Mouse (Mus musculus): Measurements from ENCODE around the gene Pou2f1.

The Pou2f1 gene

DNA sequence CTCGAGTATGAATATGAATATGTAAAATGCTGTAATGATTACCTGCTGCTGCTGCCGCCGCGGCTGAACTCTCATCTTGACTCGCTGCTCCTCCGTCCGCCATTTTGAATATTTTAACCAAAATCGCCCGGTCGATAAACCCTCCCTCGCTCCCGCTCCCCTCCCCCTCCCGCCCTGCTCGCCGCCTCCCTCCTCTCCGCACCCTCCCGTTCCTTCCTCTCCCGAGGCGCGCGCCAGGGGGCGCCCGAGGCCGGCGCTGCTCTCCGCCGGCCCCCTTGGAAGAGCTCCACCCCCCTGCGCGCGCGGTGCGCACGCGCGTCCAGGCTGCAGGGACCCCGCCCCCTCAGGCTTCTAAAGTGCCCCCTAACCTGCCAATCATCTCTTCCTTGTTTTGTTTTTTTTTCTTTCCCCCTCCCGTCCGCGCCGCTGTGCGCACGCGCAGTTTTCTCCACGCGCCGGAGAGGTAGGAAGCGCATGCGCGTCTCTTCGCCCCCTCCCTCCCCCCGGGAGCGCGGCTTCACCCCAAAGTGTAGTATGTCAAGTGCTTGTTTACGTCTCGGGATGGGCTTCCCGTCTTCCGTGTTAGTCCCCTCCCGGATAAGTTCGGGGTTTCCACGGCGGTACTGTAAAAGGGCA lies at the start of gene Pou2f1:
TSS of gene Pou2f1 (minus strand) at position 159 of the 636 bp plus-strand sequence.
- DNase-seq, result peak; percentile 99

GRCm38 (mm10) chr1:166049046-166049827 lies 46.8 kb upstream of the Pou2f1 start:
- DNase-seq, result no peak

- DNase-seq, result no peak
Observed at GRCm38 (mm10) chr1:166048230-166048911, 45.9 kb upstream of the Pou2f1 start.

- no peak for DNase-seq
Observed at GRCm38 (mm10) chr1:166047505-166048170, 45.2 kb upstream of the Pou2f1 start.

GRCm38 (mm10) chr1:166045894-166046197 lies 43.4 kb upstream of the Pou2f1 start:
- no peak for DNase-seq

DNA sequence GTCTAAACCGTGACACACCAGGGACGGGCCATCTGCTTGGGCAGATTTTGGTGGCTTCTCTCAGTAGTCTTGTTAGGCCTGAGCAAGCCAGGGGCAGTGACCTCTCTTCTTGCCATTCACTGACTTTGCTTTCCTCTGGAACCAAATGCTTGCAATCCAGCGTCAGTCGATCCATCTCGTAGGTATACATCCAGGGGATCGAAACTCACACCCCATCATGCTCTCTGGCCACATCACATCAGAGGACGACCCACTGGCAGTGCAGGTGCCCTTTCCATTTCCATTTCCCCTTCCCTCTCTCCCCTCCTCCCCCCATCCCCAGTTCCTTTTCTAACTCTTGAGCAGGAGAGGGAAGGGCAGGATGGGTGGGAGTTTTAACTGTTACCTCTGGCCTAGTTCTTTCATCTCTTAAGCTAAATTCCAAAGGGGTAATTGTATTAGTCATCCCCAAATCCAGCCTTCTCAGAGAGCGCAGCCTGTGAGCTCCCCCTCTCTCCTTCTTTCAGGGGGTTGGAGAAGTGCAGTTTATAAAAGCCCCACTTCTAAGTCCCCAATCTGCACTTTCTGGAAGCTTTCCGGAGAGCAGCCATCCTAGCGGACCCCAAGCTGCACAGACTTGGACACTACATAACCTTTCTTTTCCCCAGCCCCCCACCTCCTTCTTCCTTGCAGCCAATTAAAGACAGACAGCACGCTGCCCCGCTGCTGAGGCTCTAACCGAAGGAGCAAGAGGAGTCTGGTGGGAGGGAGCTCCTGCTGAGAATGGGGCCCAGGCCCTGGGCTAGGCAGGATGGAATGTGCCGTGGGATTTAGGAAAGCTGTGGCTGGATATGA lies 42.8 kb upstream of the Pou2f1 start:
- DNase-seq, result no peak

GRCm38 (mm10) chr1:166043451-166044149 lies 41.1 kb upstream of the Pou2f1 start:
- DNase-seq, result no peak

DNA sequence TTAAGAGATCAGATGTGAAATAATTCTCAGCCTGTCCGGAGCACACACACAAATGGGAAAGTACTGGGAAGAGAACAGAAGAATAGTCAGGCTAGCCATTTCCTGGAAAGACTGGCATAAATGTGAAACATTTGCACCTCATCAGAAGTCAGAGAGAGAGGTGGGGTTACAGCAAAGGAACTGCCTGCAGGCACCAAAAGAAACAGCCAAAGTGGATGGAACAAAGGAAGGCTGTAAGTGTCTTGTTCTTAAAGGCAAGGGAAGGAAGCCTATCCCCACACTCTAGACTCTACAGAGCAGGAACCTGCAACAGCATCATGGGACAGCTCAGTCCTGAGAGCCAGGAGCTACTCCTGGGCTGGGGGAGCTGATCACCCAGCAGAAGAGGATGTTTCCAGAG lies 39.0 kb upstream of the Pou2f1 start:
- no peak for DNase-seq

DNA sequence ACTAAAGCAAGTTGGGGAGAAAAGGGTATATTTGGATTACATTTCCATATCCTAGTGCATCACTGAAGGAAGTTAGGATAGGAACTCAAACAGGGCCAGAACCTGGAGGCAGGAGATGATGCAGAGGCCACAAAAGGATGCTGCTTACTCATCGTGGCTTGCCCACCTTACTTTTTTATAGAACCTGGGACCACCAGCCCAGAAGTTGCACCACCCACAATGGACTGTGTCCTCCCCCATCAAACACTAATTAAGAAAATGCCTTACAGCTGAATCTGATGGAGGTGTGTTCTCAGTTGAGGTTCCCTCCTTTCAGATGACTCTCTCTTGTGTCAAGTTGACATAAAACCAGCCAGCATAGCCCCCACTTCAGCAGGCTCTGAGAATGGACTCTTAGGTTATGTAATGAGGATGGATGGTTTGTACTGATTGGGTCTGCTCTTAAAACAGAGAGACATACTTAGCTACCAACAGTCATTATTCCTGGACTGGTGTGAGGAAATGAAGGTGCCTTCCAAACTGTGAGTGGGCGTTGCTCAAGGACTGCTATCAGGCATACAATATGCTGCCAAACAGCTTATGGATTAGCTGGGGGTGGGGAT lies 36.4 kb upstream of the Pou2f1 start:
- DNase-seq, result no peak

DNA sequence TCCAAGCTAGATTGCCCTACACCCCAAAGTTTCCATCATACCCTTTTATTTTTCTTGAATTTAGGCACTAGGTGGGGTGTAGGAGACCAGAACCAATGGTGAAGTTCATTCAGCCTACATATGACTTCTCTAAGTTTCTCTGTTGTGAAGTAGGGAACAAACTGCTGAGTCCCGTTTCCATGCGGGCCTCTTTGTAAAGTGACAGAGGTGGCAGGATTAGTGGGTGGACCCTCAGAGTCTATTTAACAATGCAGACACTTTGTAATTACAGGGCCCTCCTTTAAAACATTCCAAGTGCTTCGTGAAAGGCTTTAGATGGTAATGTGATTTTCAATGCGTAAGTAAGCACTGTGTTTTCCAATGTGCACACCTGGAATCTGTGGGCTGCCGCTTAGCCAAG lies 32.6 kb upstream of the Pou2f1 start:
- DNase-seq, result no peak

DNA sequence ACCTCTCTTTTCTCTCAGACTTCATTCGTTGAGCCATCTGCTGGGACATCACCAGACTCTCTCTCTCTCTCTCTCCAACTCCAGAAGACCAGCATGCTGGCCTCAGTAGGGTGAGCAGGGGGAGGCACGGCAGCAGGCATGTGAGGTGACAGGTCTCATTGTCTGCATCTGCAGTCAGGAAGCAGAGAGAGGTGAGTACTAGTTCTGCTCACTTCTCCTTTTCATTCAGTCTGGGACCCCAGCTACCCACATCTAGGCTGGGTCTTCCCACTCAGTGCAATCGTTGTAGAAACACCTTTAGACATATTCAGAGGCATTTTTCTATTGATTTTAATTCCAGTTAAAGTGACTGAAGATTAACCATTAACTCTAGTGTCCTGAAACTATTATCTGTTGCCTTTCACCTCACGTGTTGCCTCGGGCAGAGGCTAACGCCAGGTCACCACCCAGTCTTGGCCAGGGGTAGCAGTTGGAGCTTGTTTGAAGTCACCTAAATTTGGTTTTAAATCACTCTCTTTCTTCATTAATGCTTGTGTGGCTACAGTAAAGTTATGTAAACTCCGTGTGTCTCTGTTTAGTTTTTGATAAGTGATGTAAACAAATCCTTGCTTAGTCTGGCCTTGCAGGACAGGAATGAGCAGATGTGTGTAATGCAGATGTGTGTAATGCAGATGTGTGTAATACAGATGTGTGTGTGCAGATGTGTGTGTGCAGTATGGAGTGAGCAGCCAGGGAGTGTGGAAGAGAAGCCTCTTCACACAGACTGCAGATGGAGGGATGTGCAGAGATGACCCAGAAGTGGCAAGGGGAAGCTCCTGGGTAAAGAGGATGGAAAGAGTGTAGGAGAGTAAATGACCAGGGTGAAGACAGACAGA lies 29.4 kb upstream of the Pou2f1 start:
- DNase-seq, result no peak

DNA sequence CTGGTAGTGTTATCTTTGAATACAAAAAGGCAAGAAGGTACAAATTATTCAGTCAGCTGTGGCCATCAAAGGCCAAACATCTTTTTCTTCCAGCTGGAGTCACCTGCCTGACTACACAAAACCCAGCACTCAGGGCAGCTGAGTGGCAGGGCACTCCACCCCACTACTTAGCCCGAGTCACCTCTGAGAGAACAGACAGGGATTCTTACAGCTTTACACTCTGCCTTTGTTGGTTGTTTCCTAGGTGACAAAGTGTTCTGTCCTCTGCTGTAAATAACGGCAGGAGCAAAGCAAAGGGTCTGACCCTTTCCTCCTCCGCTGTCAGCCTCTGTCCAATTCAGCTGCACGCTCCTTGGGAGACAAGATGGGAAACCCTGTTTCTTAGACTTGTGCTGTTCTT lies 21.5 kb upstream of the Pou2f1 start:
- no peak for DNase-seq

DNA sequence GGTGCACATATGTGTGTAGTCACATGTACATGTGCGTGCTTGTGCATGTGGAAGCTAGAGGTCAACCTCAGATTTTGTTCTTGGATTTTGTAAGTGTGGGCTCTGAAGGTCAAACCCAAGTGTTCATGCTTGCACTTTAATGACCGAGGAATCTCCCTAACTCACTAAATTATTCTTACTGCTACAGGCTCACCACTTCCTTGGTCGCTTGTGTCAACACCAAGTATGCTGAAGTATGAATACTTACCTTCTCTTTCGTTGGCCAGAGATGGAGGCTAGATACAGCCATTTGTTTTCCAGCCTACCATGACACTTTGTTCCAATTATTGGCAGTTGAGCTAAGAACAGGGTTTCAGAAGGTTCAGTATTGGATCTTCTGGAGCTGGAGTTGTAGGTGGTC lies 14.7 kb upstream of the Pou2f1 start:
- DNase-seq, result no peak

DNA sequence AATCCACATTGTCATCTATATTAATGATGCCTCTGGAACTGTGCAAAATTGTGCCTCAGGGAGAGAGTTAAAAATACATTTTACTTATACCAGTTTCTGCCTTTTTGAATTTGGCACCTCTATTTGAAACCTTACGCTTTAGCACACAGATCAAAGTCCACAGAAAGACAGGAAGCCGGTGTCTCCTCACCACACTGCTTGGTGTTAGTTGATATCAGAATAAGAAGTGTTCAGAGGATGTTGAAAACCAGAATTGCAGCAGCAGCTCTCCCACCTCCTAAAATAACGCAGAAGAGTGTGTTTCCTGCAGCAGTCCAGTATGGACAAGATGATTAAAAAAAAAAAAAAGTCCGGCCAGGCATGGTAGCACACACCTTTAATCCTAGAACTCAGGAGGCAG lies 13.8 kb upstream of the Pou2f1 start:
- DNase-seq, result no peak

GRCm38 (mm10) chr1:166014530-166014929 lies 12.1 kb upstream of the Pou2f1 start:
- no peak for DNase-seq

- no peak for DNase-seq
Observed at GRCm38 (mm10) chr1:166010106-166010505, 7.6 kb upstream of the Pou2f1 start.

DNA sequence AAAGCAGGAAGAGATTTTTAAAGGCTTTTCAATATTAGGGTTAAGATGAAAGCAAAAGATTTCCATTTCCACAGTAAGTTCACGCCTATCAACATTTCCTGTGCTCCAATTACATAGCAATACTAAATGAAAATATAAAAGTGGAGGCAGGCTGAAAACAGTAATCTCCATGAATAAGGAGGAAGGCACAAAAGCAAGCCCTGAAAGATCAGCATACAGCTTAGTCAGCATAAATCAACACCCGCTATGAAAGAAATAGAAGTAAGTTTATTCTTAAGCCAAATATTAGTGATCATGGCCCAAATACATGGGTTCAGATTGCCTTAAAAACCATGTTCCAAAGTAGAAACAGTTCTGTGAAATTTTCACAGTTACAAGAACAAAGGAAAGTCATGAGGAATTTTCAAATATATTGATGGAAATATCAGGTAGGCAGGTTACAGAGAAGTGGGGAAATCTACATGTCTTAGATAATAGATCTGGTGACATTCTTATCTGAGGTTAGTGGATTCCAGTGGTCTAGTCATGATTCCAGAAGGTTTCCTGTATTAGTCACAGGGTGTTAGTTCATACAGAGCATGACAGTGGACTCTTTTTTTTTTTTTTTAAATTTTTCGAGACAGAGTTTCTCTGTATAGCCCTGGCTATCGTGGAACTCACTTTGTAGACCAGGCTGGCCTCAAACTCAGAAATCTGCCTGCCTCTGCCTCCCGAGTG lies 6.3 kb upstream of the Pou2f1 start:
- no peak for DNase-seq

- no peak for DNase-seq
Observed at GRCm38 (mm10) chr1:166007026-166007425, 4.5 kb upstream of the Pou2f1 start.

DNA sequence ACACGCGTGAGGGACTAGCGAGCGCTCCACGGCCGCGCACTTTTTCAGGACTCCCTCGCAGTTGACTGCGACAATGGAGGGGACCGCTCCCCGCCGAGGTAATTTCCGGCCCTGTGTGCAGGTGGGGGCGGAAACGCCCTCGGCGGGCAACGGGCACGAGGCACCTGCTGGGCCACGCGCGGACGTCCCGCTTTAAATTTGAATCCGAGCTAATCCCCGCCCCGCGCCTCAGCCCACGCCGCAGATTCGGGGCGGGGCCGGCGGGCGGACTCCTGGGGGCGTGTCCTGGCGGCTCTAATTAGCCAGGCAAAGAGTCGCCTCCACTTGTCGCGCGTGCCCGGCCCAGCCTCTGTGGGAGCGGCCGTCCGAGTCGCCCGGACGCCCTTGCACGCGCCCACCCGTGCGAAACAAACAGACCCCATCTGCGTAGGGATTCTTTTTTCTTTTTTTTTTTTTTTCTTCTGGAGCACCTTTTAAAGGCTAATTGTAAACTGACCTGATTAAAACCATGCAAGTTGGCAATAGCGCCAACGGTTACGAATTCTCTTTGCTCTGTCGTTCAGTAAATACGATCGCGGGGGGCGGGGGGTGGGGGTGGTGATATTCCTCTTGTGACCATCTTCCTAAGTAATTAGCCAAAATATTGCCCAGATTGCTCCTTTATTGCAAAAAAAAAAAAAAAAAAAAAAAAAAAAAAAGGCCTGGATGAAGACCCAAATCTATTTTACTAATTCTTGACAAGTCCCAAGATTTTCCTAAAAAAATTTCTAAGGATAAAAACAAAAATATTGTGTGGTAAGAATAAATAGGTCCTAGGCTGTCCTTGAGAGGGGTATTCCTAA lies 924 bp upstream of the Pou2f1 start:
- DNase-seq, result peak; percentile 98
